ENCODE assay signal across 18 mouse cellular contexts in genomic region chr14:23762471-23762870, GRCm38 (mm10).
DNase-seq lines count a peak whose midpoint lies in the region; ATAC-seq lines count a peak whose summit lies in the region.
"Had no signal": no experiment of that assay in that cellular context is flagged by ENCODE, and none has a peak within 500 bp of the region (broad histone marks: within the 10 kb centered on the region; RNA-seq: fewer than 3 reads in every experiment).

No protein-coding gene starts in this region.

- no peak for ATAC-seq in cerebellum, adult (ENCODE audit: insufficient number of reproducible peaks, low FRiP score, low TSS enrichment)
- ATAC-seq: activated CD4-positive, CD25-positive, alpha-beta regulatory T cell, adult 4 months; CD4-positive, CD25-positive, alpha-beta regulatory T cell, adult 4 months; forebrain, embryonic 13.5 days; forebrain, embryonic 15.5 days; forebrain, postnatal 0 days; Patski had no signal

- DNase-seq in adrenal gland, adult (ENCODE audit: inconsistent age in 2 of 2, low spot score in 1 of 2) = peak; percentile 15 to 61
- DNase-seq in adrenal gland, postnatal 10 days = no peak
- peak; percentile 5 for DNase-seq in cerebellum, adult 9-11 months
- peak; percentile 60 for DNase-seq in heart, adult 11 months
- DNase-seq in heart, postnatal 4 days = no peak
- DNase-seq: adrenal gland, adult 8-10 months; adrenal gland, postnatal 36 days; B cell, adult 2 months; cerebellum, adult 11-12 months; cerebellum, adult 2 months; cerebellum, adult 9-10 months; forebrain, postnatal 0 days had no signal

Comparison
In these comparisons a context has a peak if more than half of its experiments do, and no peak if none do; other contexts are left out.
1. DNase-seq: peak in adrenal gland, adult (2 of 2), cerebellum, adult 9-11 months (single experiment) and heart, adult 11 months (single experiment); none in adrenal gland, postnatal 10 days (single experiment) and heart, postnatal 4 days (single experiment).